Mouse (Mus musculus): ENCODE data around the gene Islr2.

Gene Islr2

GRCm38 (mm10) chr9:58153095-58153494, 51.0 kb downstream of the Islr2 start:
- DNase-seq (ENCODE audit: low read depth, low spot score) = no peak

- no peak for DNase-seq (ENCODE audit: low read depth, low spot score)
Measured at GRCm38 (mm10) chr9:58150733-58151361, 53.3 kb downstream of the Islr2 start.

- DNase-seq (ENCODE audit: low read depth, low spot score) = no peak
Measured at GRCm38 (mm10) chr9:58148806-58149205, 55.3 kb downstream of the Islr2 start.
